Mouse (Mus musculus) midbrain, embryonic 16.5 days (tissue): ENCODE measurements around the gene Atp8a1. TPM values are rescaled to one million over a fixed set of nuclear protein-coding genes. Genes with fewer than 3 reads are reported as not detected.
A peak's percentile ranks its signal among the peaks of the same experiment; 100 is the strongest.

Source experiments
- ATAC-seq: fragments of 200-750 bp; cut with Nextera tagmentation; 2 replicates; pipeline ENCODE4 v1.8.0; 2017; ENCODE audit warnings: moderate TSS enrichment
- H3K27ac ChIP-seq: fragments of 300-500 bp; sonication (generic); 2 replicates; pipeline ENCODE4 v1.5.1; 2014; ENCODE audit warnings: mild to moderate bottlenecking, low read length, mixed read lengths
- H3K27me3 ChIP-seq: fragments of 300-500 bp; sonication (generic); 2 replicates; pipeline ENCODE4 v1.6.1; 2014; ENCODE audit warnings: low read depth, low read length, mixed read lengths; ENCODE audit not compliant: control insufficient read depth, insufficient read depth
- H3K36me3 ChIP-seq: fragments of 300-500 bp; sonication (generic); 2 replicates; pipeline ENCODE4 v1.6.1; 2014; ENCODE audit warnings: mild to moderate bottlenecking, low read length, moderate library complexity, mixed read lengths; ENCODE audit not compliant: control insufficient read depth, insufficient read depth
- H3K4me1 ChIP-seq: fragments of 300-500 bp; sonication (generic); 2 replicates; pipeline ENCODE4 v1.6.1; 2014; ENCODE audit warnings: mild to moderate bottlenecking, low read length, mixed read lengths; ENCODE audit not compliant: control insufficient read depth, insufficient read depth
- H3K4me2 ChIP-seq: fragments of 300-500 bp; sonication (generic); 2 replicates; pipeline ENCODE4 v1.6.1; 2014; ENCODE audit warnings: mild to moderate bottlenecking, low read length, mixed read lengths
- H3K4me3 ChIP-seq: fragments of 300-500 bp; sonication (generic); 2 replicates; pipeline ENCODE4 v1.5.1; 2014; ENCODE audit warnings: low read depth, mild to moderate bottlenecking, low read length, moderate library complexity, mixed read lengths
- H3K9ac ChIP-seq: fragments of 300-500 bp; sonication (generic); 2 replicates; pipeline ENCODE4 v1.6.1; 2014; ENCODE audit warnings: low read depth, low read length, mixed read lengths
- H3K9me3 ChIP-seq: fragments of 300-500 bp; sonication (generic); replicated peaks from 2 replicates; pipeline ENCODE4 v1.6.1; 2014; ENCODE audit warnings: mild to moderate bottlenecking, low read length, mixed read lengths; ENCODE audit not compliant: control insufficient read depth, poor library complexity, severe bottlenecking
- WGBS: fragments of 180-500 bp; shearing (Covaris S2); extraction: QIAGEN DNeasy Blood & Tissue Kit; methylation state at CpG from one replicate; pipeline ENCODE4 v1.1.7; 2014; 5-methylcytosine and 5-hydroxymethylcytosine counted together
- polyA plus RNA-seq: library from polyadenylated mRNA; unstranded; fragments of >200 nt; fragmentation: Nextera tagmentation; extraction: Ambion mirVana; gene quantifications from 2 replicates; pipeline ENCODE4 v1.2.1, GENCODE M21; 2015

Atp8a1 gene
- polyA plus RNA-seq, 1 experiment from 2014 or later, result 53.6 TPM

DNA sequence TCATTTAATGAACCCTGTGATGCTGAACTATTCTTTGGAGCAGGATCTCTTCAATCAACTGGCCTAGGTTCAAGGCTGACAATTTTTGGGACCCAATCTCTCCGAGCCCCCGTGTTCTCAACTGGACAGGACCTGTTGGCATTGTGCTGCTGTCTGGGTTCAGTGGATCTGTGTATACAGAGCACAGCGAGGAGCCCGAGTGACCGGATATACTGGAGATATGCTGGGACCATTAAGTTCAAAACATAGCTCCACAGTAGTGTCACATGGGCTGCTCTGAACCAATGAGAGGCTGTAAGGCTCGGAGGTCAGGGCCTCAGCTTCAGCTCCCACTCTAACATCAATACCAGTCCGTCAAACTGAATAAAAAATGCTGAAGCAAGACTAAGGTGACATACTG, 217.8 kb downstream of the Atp8a1 start:
- Histone ChIP-seq H3K4me2 (no peak overlapping the region), H3K27me3 (peaks cover 14% of the 10 kb centered on the region), H3K4me3 (no peak overlapping the region), H3K9ac (no peak overlapping the region), H3K27ac (no peak overlapping the region), H3K4me1 (peaks cover 10% of the 10 kb centered on the region), H3K9me3 (no peaks in the 10 kb centered on the region), H3K36me3 (no peaks in the 10 kb centered on the region)
- WGBS, result 79% methylated on average over 7 of the region's 7 CpGs
- ATAC-seq, result no peak

GRCm38 (mm10) chr5:67628180-67628940, 218.9 kb downstream of the Atp8a1 start:
- 70% methylated on average over 9 of the region's 9 CpGs for WGBS
- H3K4me2 ChIP-seq, result no peak overlapping the region
- H3K9ac ChIP-seq, result no peak overlapping the region
- no peak overlapping the region for H3K4me3 ChIP-seq
- H3K27me3 ChIP-seq, result peaks cover 14% of the 10 kb centered on the region; the same call in 1 of the 2 replicates
- H3K36me3 ChIP-seq, result no peaks in the 10 kb centered on the region
- ATAC-seq, result no peak
- no peak overlapping the region for H3K27ac ChIP-seq
- H3K4me1 ChIP-seq, result peaks cover 4% of the 10 kb centered on the region
- no peaks in the 10 kb centered on the region for H3K9me3 ChIP-seq

- no peaks in the 10 kb centered on the region for H3K9me3 ChIP-seq
- H3K27me3 ChIP-seq, result peaks cover 2% of the 10 kb centered on the region
- WGBS, result 73% methylated on average over 12 of the region's 12 CpGs
- H3K4me1 ChIP-seq, result no peaks in the 10 kb centered on the region
- peaks cover 14% of the 10 kb centered on the region for H3K36me3 ChIP-seq
- H3K4me2 ChIP-seq, result no peak overlapping the region
- no peak overlapping the region for H3K9ac ChIP-seq
- no peak overlapping the region for H3K4me3 ChIP-seq
- H3K27ac ChIP-seq, result no peak overlapping the region
- ATAC-seq, result no peak
Measured at GRCm38 (mm10) chr5:67621230-67621629, 226.0 kb downstream of the Atp8a1 start.

GRCm38 (mm10) chr5:67609520-67609837, 237.8 kb downstream of the Atp8a1 start:
- H3K4me3 ChIP-seq, result no peak overlapping the region
- H3K9me3 ChIP-seq, result no peaks in the 10 kb centered on the region
- H3K4me2 ChIP-seq, result no peak overlapping the region
- ATAC-seq, result no peak
- peaks cover 15% of the 10 kb centered on the region; the same call in 1 of the 2 replicates for H3K4me1 ChIP-seq
- no peak overlapping the region for H3K9ac ChIP-seq
- H3K27ac ChIP-seq, result no peak overlapping the region
- WGBS, result 13% methylated on average over 2 of the region's 2 CpGs
- H3K27me3 ChIP-seq, result peaks cover 49% of the 10 kb centered on the region
- H3K36me3 ChIP-seq, result no peaks in the 10 kb centered on the region

DNA sequence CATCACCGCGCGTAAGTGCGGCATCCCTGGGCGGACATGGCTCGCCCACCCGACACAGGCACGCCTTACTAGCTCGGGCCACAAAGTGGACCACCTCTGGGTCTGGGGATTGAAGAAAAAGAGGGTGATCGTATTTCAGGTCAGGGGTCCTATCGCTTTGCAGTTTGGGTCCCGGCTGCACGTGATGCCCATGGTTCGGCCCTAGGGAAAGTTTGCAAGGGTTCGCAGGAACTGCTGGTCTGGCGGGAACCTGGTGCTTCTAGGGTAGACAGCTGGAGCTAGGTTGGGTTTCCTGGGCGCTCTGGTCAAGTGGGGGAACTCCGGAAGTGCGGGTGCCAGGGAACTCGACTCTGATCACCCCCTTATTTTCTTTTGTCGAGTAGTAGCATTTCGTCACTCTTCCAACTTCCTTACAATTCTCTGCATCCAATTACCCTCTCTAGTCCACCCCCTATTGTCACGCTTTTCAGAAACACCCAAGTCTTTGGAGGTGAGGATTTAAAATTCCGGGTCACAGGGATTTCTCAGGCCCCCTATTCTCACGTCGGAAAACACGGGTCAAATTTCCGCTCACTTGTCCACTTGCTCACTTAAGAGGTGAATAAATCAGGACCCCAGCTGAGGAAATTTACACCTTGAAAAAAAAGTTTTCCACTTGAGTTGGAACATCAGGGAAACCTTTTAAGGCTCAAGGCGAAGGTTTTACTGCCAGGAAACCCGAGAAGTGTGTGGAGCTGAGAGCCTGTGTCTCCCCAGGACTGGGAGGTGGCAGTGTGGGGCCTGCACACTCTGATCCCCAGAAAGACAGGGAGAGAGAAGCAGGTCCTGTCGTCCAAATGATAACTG, 238.3 kb downstream of the Atp8a1 start:
- no peak overlapping the region for H3K27ac ChIP-seq
- peaks cover 46% of the 10 kb centered on the region for H3K27me3 ChIP-seq
- peak overlapping the region; percentile 76 for H3K4me2 ChIP-seq
- 3% methylated on average over 31 of the region's 31 CpGs for WGBS
- peaks cover 15% of the 10 kb centered on the region; the same call in 1 of the 2 replicates for H3K4me1 ChIP-seq
- H3K4me3 ChIP-seq, result peak overlapping the region; percentile 45
- peak overlapping the region; percentile 54 for H3K9ac ChIP-seq
- ATAC-seq, result 0 out of 2 replicates have a peak, but pooled peaks have one; percentile 23
- H3K36me3 ChIP-seq, result no peaks in the 10 kb centered on the region
- H3K9me3 ChIP-seq, result no peaks in the 10 kb centered on the region

DNA sequence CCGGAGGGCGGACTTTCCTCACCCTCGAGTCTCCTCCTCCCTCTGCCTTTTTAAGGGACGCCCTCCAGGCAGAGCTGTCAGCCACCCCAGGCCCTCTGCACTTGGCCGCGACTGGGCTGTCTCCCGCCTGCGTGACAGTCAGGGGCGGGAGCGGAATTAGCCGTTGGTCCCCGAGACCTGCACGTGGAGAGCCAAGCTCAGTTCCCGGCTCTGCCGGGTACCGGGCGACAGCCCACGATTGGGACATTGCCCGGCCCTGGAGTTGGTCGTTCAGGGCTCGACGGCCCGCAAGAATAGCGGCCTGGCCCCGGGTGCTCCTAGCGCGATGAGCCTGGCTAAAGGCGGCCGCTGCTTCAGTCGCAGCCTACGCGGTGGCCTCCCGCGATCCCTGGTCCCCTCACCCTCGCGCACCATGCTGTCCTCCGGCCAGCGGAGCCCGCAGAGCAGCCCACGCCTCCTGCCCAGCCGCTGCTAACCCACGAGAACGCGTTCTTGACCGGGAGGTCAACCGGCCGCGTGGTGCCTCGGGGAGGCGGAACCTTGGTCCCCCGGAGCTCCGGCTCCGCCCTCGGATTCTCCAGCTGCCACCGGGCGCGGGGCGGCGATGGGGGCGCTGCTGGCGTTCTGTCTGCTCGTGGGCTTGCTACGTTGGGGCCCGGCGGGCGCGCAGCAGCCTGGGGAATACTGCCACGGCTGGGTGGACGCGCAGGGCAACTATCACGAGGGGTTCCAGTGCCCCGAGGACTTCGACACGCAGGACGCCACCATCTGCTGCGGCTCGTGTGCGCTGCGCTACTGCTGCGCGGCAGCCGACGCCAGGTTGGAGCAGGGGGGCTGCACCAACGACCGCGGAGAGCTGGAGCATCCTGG, 239.2 kb downstream of the Atp8a1 start, which contains the start of gene Shisa3:
Gene Shisa3, plus strand, starts transcription at position 79 of the 870 bp plus-strand sequence.
- WGBS, result under 1% methylated on average over 79 of the region's 86 CpGs
- peak; percentile 78 for ATAC-seq
- Histone ChIP-seq H3K27me3 (peaks cover 51% of the 10 kb centered on the region), H3K4me2 (peak within 1 kb of the TSS; percentile 76), H3K9me3 (no peaks in the 10 kb centered on the region), H3K36me3 (no peaks in the 10 kb centered on the region), H3K4me1 (peaks cover 15% of the 10 kb centered on the region; the same call in 1 of the 2 replicates), H3K27ac (no peak within 1 kb of the TSS), H3K9ac (peak within 1 kb of the TSS; percentile 54), H3K4me3 (peak within 1 kb of the TSS; percentile 45)

GRCm38 (mm10) chr5:67606916-67607803, 240.1 kb downstream of the Atp8a1 start:
- Histone ChIP-seq H3K36me3 (no peaks in the 10 kb centered on the region), H3K4me2 (peak overlapping the region; percentile 76), H3K4me1 (peaks cover 15% of the 10 kb centered on the region; the same call in 1 of the 2 replicates), H3K27ac (no peak overlapping the region), H3K4me3 (peak overlapping the region; percentile 45), H3K9me3 (no peaks in the 10 kb centered on the region), H3K27me3 (peaks cover 54% of the 10 kb centered on the region), H3K9ac (no peak overlapping the region)
- ATAC-seq, result no peak; the same call in 1 of the 2 replicates
- under 1% methylated on average over 66 of the region's 66 CpGs for WGBS

DNA sequence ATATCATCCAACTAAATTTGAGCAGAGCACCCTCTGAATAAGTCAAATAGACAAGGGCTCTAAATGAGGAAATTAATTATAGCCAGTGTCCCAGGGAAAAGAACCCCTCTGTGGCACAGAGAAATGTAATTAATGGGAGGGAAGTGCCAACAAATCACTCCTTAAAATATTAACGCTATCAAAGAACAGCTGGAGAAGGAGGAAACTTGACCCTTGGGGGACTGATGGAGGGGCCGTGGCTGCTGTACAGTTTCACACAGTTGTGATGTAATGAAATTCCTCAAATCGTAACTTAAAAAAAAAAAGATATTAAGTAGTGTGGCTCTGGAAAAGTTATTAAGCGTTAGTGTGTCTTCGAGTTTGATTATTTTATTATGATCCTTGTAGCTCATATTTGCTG, 241.3 kb downstream of the Atp8a1 start:
- H3K4me1 ChIP-seq, result peaks cover 15% of the 10 kb centered on the region; the same call in 1 of the 2 replicates
- no peaks in the 10 kb centered on the region for H3K9me3 ChIP-seq
- H3K9ac ChIP-seq, result no peak overlapping the region
- 47% methylated on average over 5 of the region's 5 CpGs for WGBS
- H3K27me3 ChIP-seq, result peaks cover 51% of the 10 kb centered on the region
- H3K27ac ChIP-seq, result no peak overlapping the region
- H3K36me3 ChIP-seq, result no peaks in the 10 kb centered on the region
- H3K4me2 ChIP-seq, result no peak overlapping the region
- no peak for ATAC-seq
- H3K4me3 ChIP-seq, result no peak overlapping the region
